Mouse (Mus musculus): ENCODE data around the gene Fbxl14.

- TF ChIP-seq POLR2A (IDR thresholded peaks at IDR 0.05; ENCODE audit: control insufficient read depth in 1 of 2, insufficient read depth in 1 of 2, low read depth in 1 of 2, low read length in 2 of 2, poor library complexity in 1 of 2) (no peak), UBTF (IDR thresholded peaks at IDR 0.05; ENCODE audit: borderline replicate concordance, insufficient read depth, low read depth, low read length) (no peak), CTCF (IDR thresholded peaks at IDR 0.05 in 2 of 3, conservative IDR thresholded peaks at IDR 0.05 in 1 of 3; ENCODE audit: control insufficient read depth in 1 of 3, insufficient read depth in 1 of 3, low read depth in 2 of 3, low read length in 3 of 3, poor library complexity in 1 of 3, severe bottlenecking in 1 of 3) (no peak), SMC3 (IDR thresholded peaks at IDR 0.05; ENCODE audit: low read depth, low read length) (no peak), CHD2 (IDR thresholded peaks at IDR 0.05; ENCODE audit: low read length) (no peak), MAZ (IDR thresholded peaks at IDR 0.05; ENCODE audit: low read depth, low read length) (no peak), ETS1 (IDR thresholded peaks at IDR 0.05; ENCODE audit: low read depth, low read length) (no peak)
Measured at GRCm38 (mm10) chr6:119520731-119521130, 41.3 kb downstream of the Fbxl14 start.

Measured in MEL (cell line).